Mouse (Mus musculus) subcutaneous adipose tissue, adult 2 months (tissue): ENCODE results near the gene Cyp2b10. TPM values are rescaled to one million over a fixed set of nuclear protein-coding genes. Genes with fewer than 3 reads are reported as not detected.

ENCODE experiments used
- polyA plus RNA-seq: library from polyadenylated mRNA; depleted of rRNA; stranded (reverse); fragments of >200 nt; gene quantifications from 2 replicates; pipeline ENCODE4 v1.2.3, GENCODE M21; 2012; ENCODE audit warnings: low replicate concordance; rRNA removed

Cyp2b10 gene
- 0.09 and 0.27 TPM in 2 replicates for polyA plus RNA-seq

GRCm38 (mm10) chr7:25897411-25897810 lies at the start of gene Cyp2b10:
TSS of gene Cyp2b10 (plus strand) at chr7:25897620.

Other genes with a start within 250 kb of the Cyp2b10 start
- gene Bckdha, start 238.6 kb upstream of the Cyp2b10 start, polyA plus RNA-seq = 292 and 459 TPM in 2 replicates
- 72.4 and 79.6 TPM in 2 replicates for gene Exosc5, start 238.5 kb upstream of the Cyp2b10 start, polyA plus RNA-seq
- gene Tmem91, start 222.5 kb upstream of the Cyp2b10 start, polyA plus RNA-seq = 1.4 and 2.1 TPM in 2 replicates
- gene B9d2, start 216.8 kb upstream of the Cyp2b10 start, polyA plus RNA-seq = 35.0 and 43.1 TPM in 2 replicates
- gene Tgfb1, start 210.6 kb upstream of the Cyp2b10 start, polyA plus RNA-seq = 33.7 and 48.0 TPM in 2 replicates
- gene Ccdc97, start 178.5 kb upstream of the Cyp2b10 start, polyA plus RNA-seq = 48.8 and 69.9 TPM in 2 replicates
- 28.5 and 60.3 TPM in 2 replicates for gene Hnrnpul1, start 142.9 kb upstream of the Cyp2b10 start, polyA plus RNA-seq
- 97.5 and 179 TPM in 2 replicates for gene Axl, start 108.9 kb upstream of the Cyp2b10 start, polyA plus RNA-seq
- gene Cyp2s1, start 80.7 kb upstream of the Cyp2b10 start, polyA plus RNA-seq = 8.0 and 13.6 TPM in 2 replicates
- gene Cyp2b13, start 163.9 kb downstream of the Cyp2b10 start, polyA plus RNA-seq = 0.06 and 0.12 TPM in 2 replicates